Mouse (Mus musculus) C2C12 (cell line): ENCODE data around the gene Gm6309.
"Not testable (repeated sequence)": the region's sequence is repeated elsewhere in the genome, so short reads cannot be mapped to it uniquely, and the experiment has no call there.

Experiments
- CEBPB ChIP-seq: IDR thresholded peaks from one replicate; pipeline ENCODE4 v1.6.1; 2011; ENCODE audit warnings: low read depth, mild to moderate bottlenecking, control low read depth, moderate library complexity
- CTCF ChIP-seq: IDR thresholded peaks from one replicate; pipeline ENCODE4 v1.5.1; 2011; ENCODE audit not compliant: control insufficient read depth, insufficient read depth, insufficient read length
- FOSL1 ChIP-seq: IDR thresholded peaks from one replicate; pipeline ENCODE4 v1.8.0; 2011; ENCODE audit warnings: mild to moderate bottlenecking, low read length; ENCODE audit not compliant: poor library complexity, insufficient read depth, severe bottlenecking
- MAX ChIP-seq: IDR thresholded peaks from one replicate; pipeline ENCODE4 v1.6.1; 2011; ENCODE audit warnings: mild to moderate bottlenecking, control low read depth
- MYOD1 ChIP-seq: IDR thresholded peaks from one replicate; pipeline ENCODE4 v1.6.1; 2011; ENCODE audit warnings: low read depth; ENCODE audit not compliant: control insufficient read depth, insufficient read length
- MYOG ChIP-seq: IDR thresholded peaks from one replicate; pipeline ENCODE4 v1.6.1; 2011; ENCODE audit not compliant: control insufficient read depth, insufficient read length; ENCODE audit errors: extremely low read depth
- USF1 ChIP-seq: IDR thresholded peaks from one replicate; pipeline ENCODE4 v1.6.1; 2011; ENCODE audit warnings: low read depth, mild to moderate bottlenecking, control low read depth, moderate library complexity

GRCm38 (mm10) chr5:146158326-146158725 is 12.2 kb downstream of the Gm6309 start:
- not testable (repeated sequence) for TF ChIP-seq CTCF, MAX, USF1, FOSL1, CEBPB, MYOD1, MYOG
